Mouse (Mus musculus) G1E (cell line): ENCODE results near the gene Fgd5. TPM values are rescaled to one million over a fixed set of nuclear protein-coding genes. Genes with fewer than 3 reads are reported as not detected.

ENCODE experiments used
- ATAC-seq: 2 replicates; pipeline ENCODE4 v1.8.0; 2016; ENCODE audit warnings: mild to moderate bottlenecking; ENCODE audit not compliant: insufficient number of reproducible peaks, poor library complexity, low FRiP score, severe bottlenecking; ENCODE audit errors: extremely low read depth
- DNase-seq: peaks from one replicate; pipeline ENCODE4 v3.0.0; 2012; ENCODE audit warnings: low spot score
- H3K27me3 ChIP-seq: 2 replicates; pipeline ENCODE4 v1.6.1; 2012; ENCODE audit warnings: mild to moderate bottlenecking, low read length, inconsistent platforms; ENCODE audit not compliant: insufficient read depth
- H3K36me3 ChIP-seq: replicated peaks from 2 replicates; pipeline ENCODE3; 2012; ENCODE audit warnings: mild to moderate bottlenecking, inconsistent platforms
- H3K4me1 ChIP-seq: 2 replicates; pipeline ENCODE4 v1.6.1; 2012; ENCODE audit warnings: low read depth, low read length, inconsistent platforms, mixed read lengths; ENCODE audit not compliant: insufficient read depth
- H3K4me3 ChIP-seq: 2 replicates; pipeline ENCODE4 v1.5.1; 2012; ENCODE audit warnings: low read depth, mild to moderate bottlenecking, inconsistent platforms, low read length, moderate library complexity, mixed read lengths
- H3K9me3 ChIP-seq: replicated peaks from 2 replicates; pipeline ENCODE4 v1.6.1; 2012; ENCODE audit warnings: inconsistent platforms
- CTCF ChIP-seq: IDR thresholded peaks from 2 replicates; pipeline ENCODE4 v1.5.1; 2012; ENCODE audit warnings: low read depth, low read length, inconsistent platforms, mixed read lengths
- GATA1 ChIP-seq: IDR thresholded peaks from 2 replicates; pipeline ENCODE4 v1.6.1; 2012; ENCODE audit warnings: borderline replicate concordance, low read length, inconsistent platforms, mixed read lengths
- GATA2 ChIP-seq: IDR thresholded peaks from 2 replicates; pipeline ENCODE4 v1.6.1; 2012; ENCODE audit warnings: low read depth, low read length, inconsistent platforms, borderline replicate concordance
- POLR2AphosphoS5 ChIP-seq: IDR thresholded peaks from 2 replicates; pipeline ENCODE4 v1.6.1; 2012; ENCODE audit warnings: low read depth, low read length, inconsistent platforms; ENCODE audit not compliant: insufficient replicate concordance
- TAL1 ChIP-seq: conservative IDR thresholded peaks from 2 replicates; pipeline ENCODE4 v1.6.1; 2012; ENCODE audit warnings: low read depth, low read length, inconsistent platforms, mixed read lengths
- polyA plus RNA-seq: library from polyadenylated mRNA; stranded (reverse); fragments of >175 nt; gene quantifications from 2 replicates; pipeline ENCODE4 v1.2.3, GENCODE M21; 2012
- total RNA-seq, 2 experiments: library from RNA; stranded (forward) in 1 of 2; stranded (reverse) in 1 of 2; fragments of 200-1000 nt in 1 of 2; fragments of >200 nt in 1 of 2; fragmentation: Nextera tagmentation in 1 of 2; gene quantifications; 2 replicates each; pipeline ENCODE4 v1.2.3; 2014 to 2017

Fgd5 gene
- total and polyA plus RNA-seq, 3 experiments, result 0.01 to 0.68 (median 0.05) TPM

DNA sequence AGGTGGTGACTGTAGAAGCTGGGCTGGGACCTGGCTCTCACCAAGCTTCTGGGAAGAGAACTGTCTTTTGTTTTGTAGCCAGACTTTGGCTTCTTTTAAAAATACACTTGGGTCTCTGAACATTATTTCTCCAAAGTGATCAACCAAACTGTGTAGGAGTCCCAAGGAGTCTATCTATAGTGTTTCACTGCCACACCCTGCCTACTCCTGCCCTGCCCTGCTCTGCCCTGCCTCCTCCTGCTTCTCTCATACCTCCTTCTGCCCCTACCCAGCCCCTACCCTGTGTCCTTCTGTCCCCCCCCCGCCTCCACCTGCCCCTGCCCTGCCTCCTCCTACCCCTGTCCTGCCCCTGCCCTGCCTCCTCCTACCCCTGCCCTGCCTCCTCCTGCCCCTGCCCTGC is 46.6 kb downstream of the Fgd5 start:
- ATAC-seq (no peak), DNase-seq (no peak)
- Histone ChIP-seq H3K4me3 (no peak overlapping the region), H3K9me3 (no peaks in the 10 kb centered on the region), H3K4me1 (no peaks in the 10 kb centered on the region), H3K36me3 (no peaks in the 10 kb centered on the region), H3K27me3 (no peaks in the 10 kb centered on the region; the same call in 1 of the 2 replicates)
- TF ChIP-seq GATA1, result no peak
- TF ChIP-seq TAL1, result no peak
- TF ChIP-seq GATA2, result no peak
- TF ChIP-seq CTCF, result no peak
- no peak for TF ChIP-seq POLR2AphosphoS5

- Histone ChIP-seq H3K4me3 (no peak overlapping the region), H3K4me1 (no peaks in the 10 kb centered on the region), H3K27me3 (no peaks in the 10 kb centered on the region), H3K36me3 (no peaks in the 10 kb centered on the region), H3K9me3 (no peaks in the 10 kb centered on the region)
- DNase-seq, result no peak
- ATAC-seq, result no peak
- no peak for TF ChIP-seq GATA2
- TF ChIP-seq CTCF, result no peak
- TF ChIP-seq TAL1, result no peak
- TF ChIP-seq GATA1, result no peak
- TF ChIP-seq POLR2AphosphoS5, result no peak
Observed at GRCm38 (mm10) chr6:92027379-92027778, 48.7 kb downstream of the Fgd5 start.

GRCm38 (mm10) chr6:92030646-92031045 is 52.0 kb downstream of the Fgd5 start:
- DNase-seq, result no peak
- no peak overlapping the region for H3K4me3 ChIP-seq
- H3K36me3 ChIP-seq, result no peaks in the 10 kb centered on the region
- peaks cover 9% of the 10 kb centered on the region for H3K27me3 ChIP-seq
- ATAC-seq, result no peak
- TF ChIP-seq CTCF (no peak), TAL1 (no peak)
- H3K4me1 ChIP-seq, result no peaks in the 10 kb centered on the region
- no peaks in the 10 kb centered on the region for H3K9me3 ChIP-seq

DNA sequence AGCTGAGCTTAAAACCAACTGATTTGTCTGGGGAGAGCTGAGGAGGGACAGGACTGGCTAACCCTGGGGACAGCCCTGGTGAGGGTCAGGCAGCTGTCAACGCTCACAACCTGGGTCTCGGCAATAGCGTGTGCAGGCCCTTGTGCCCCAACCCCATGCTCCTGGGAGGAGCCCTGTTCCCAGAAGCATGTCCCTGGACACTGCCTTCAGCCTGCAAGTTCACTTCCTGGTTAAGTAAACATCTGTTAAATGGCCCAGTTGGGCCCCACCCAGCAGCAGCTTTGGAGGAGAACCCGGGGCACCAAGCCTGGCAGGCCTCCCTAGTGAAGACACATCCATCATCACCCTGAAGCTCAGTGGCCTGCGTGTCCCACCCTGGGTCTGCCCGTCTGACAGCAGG is 56.0 kb downstream of the Fgd5 start:
- no peaks in the 10 kb centered on the region for H3K36me3 ChIP-seq
- H3K27me3 ChIP-seq, result peaks cover 16% of the 10 kb centered on the region
- no peak overlapping the region for H3K4me3 ChIP-seq
- no peaks in the 10 kb centered on the region for H3K4me1 ChIP-seq
- TF ChIP-seq CTCF (no peak), GATA1 (no peak), TAL1 (no peak), GATA2 (no peak), POLR2AphosphoS5 (no peak)
- H3K9me3 ChIP-seq, result no peaks in the 10 kb centered on the region
- no peak for DNase-seq
- no peak for ATAC-seq

DNA sequence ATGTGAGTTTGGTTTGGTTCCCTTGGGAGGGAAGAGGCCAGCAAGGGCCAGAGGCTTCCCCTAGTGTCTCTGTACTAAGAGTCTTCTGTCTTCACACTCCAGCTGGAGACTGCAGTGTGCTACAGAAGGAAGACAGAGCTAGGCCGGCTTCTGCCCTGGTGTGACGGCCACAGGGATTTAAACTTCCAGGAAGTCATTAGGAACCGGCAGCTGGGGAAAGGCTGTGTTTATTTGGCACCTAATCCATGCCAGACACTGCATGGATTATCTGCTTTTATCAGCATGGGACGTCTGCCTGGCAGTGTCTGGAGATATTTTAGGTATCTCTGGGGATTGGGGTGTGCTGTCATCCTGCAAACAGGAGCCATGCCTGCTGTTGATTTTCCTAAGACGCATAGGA is 57.7 kb downstream of the Fgd5 start:
- Histone ChIP-seq H3K36me3 (no peaks in the 10 kb centered on the region), H3K9me3 (no peaks in the 10 kb centered on the region), H3K27me3 (peaks cover 16% of the 10 kb centered on the region), H3K4me3 (no peak overlapping the region), H3K4me1 (no peaks in the 10 kb centered on the region)
- TF ChIP-seq TAL1, result no peak
- TF ChIP-seq CTCF, result no peak
- no peak for TF ChIP-seq POLR2AphosphoS5
- no peak for TF ChIP-seq GATA1
- TF ChIP-seq GATA2, result no peak
- no peak for DNase-seq
- no peak for ATAC-seq

DNA sequence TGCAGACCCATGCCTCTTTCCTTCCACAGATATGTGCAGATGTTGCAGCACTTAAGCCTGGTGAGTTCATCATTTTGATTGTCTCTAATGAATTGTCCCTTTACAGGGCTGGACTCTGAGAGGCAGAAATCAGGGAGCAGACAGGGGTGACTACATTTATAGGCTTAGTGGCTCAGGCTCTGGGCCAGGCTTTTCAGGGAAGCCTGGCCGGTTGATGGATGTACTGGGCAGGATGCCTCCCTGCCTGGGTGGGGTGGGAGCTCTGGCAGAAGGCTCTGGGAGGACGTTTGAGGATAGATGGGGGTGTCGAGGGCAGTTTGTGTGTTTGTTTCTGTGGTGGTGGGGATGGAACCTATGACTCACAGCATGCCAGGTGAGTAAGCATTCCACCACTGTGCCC is 59.5 kb downstream of the Fgd5 start:
- ATAC-seq, result no peak
- TF ChIP-seq POLR2AphosphoS5 (no peak), CTCF (no peak), GATA2 (no peak), TAL1 (no peak), GATA1 (no peak)
- H3K4me1 ChIP-seq, result peaks cover 5% of the 10 kb centered on the region; the same call in 1 of the 2 replicates

DNA sequence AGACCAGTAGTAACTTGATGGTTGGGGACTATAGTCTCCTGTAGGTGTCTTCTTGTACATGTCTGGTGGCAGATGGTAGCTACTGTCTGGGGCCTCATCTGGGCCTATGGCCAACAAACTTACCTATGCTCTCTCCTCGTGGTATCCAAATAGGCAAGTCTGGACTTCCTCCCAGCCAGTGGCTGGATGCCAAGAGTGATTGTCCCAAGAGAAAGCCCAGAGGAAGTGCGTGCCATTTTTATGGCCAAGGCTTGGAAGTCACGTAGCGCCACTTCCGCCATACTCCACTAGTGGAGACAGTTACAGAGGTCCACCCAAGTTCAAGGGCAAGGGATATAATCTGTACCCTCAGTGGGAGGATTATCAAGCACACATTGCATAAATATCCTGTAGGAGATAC is 62.6 kb downstream of the Fgd5 start:
- no peaks in the 10 kb centered on the region for H3K36me3 ChIP-seq
- TF ChIP-seq TAL1 (no peak), CTCF (no peak), GATA2 (no peak), GATA1 (no peak), POLR2AphosphoS5 (no peak)
- no peak for DNase-seq
- ATAC-seq, result no peak
- peaks cover 5% of the 10 kb centered on the region; the same call in 1 of the 2 replicates for H3K4me1 ChIP-seq
- H3K27me3 ChIP-seq, result peaks cover 14% of the 10 kb centered on the region
- H3K4me3 ChIP-seq, result no peak overlapping the region
- no peaks in the 10 kb centered on the region for H3K9me3 ChIP-seq

More for the DNA sequence above, 59.5 kb downstream of the Fgd5 start:
- DNase-seq, result no peak
- no peak overlapping the region for H3K4me3 ChIP-seq
- no peaks in the 10 kb centered on the region for H3K36me3 ChIP-seq
- H3K27me3 ChIP-seq, result peaks cover 16% of the 10 kb centered on the region
- no peaks in the 10 kb centered on the region for H3K9me3 ChIP-seq
